Mouse (Mus musculus): ENCODE results near the gene P4ha3. TPM values are rescaled to one million over a fixed set of nuclear protein-coding genes. Genes with fewer than 3 reads are reported as not detected.

Gene P4ha3
- polyA plus RNA-seq, 1 experiment from 2014 or later: 2.7 TPM

DNA sequence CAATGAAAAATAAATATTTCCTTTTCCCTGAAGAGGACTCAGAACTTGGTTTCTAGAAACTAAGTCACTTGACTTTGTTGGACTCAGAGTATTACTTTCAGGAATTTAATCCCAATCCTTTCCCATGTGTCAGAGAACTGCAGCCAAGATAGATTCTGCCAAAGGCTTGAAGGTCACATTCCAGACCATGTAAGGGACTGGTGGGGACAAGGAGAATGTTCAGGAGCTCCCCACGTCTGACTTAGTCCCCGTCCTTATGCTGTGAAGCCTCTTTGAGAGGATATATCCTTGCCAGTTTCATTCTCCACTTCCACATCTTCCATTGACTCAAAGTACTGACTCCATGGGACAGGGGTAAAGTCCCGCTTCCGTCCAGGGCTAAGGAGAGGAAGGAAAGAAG lies 69.7 kb downstream of the P4ha3 start:
- H3K27ac ChIP-seq (replicated peaks): no peak overlapping the region

GRCm38 (mm10) chr7:100356324-100356723 lies 71.0 kb downstream of the P4ha3 start:
- WGBS: 81% methylated on average over 5 of the region's 5 CpGs

More for the DNA sequence above, 69.7 kb downstream of the P4ha3 start:
- ATAC-seq (replicated peaks): no peak
- peaks cover 22% of the 10 kb centered on the region for H3K36me3 ChIP-seq
- no peak overlapping the region for H3K9ac ChIP-seq (replicated peaks)
- H3K27me3 ChIP-seq: no peaks in the 10 kb centered on the region
- no peaks in the 10 kb centered on the region for H3K9me3 ChIP-seq
- 89% methylated on average over 4 of the region's 4 CpGs for WGBS
- H3K4me2 ChIP-seq (replicated peaks): no peak overlapping the region
- H3K4me3 ChIP-seq: no peak overlapping the region
- no peaks in the 10 kb centered on the region for H3K4me1 ChIP-seq

DNA sequence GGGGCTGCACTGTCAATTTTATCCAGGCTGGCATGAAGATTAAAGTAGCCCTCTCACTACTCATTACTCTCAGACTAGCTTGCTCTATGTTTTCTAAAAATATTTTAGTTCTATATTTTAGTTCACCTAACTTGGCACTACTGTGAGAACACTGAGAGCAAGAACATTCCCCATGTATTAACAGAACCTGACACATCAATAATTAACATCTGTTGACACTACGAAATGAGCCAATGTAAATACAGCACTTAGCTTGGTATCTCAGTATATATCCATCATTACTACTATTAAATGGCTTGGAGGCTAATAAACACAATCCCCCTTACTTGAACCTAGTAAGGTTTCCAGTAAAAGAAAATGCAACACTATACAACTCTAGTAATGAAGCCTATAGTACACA lies 71.4 kb downstream of the P4ha3 start:
- no peak overlapping the region for H3K27ac ChIP-seq (replicated peaks)
- WGBS: 91% methylated on average over 1 of the region's 1 CpGs

More at GRCm38 (mm10) chr7:100356324-100356723, 71.0 kb downstream of the P4ha3 start:
- Histone ChIP-seq H3K27me3 (no peaks in the 10 kb centered on the region), H3K9ac (replicated peaks) (no peak overlapping the region), H3K4me1 (no peaks in the 10 kb centered on the region), H3K9me3 (no peaks in the 10 kb centered on the region), H3K27ac (replicated peaks) (no peak overlapping the region), H3K36me3 (peaks cover 22% of the 10 kb centered on the region), H3K4me3 (no peak overlapping the region), H3K4me2 (replicated peaks) (no peak overlapping the region)
- no peak for ATAC-seq (replicated peaks)

DNA sequence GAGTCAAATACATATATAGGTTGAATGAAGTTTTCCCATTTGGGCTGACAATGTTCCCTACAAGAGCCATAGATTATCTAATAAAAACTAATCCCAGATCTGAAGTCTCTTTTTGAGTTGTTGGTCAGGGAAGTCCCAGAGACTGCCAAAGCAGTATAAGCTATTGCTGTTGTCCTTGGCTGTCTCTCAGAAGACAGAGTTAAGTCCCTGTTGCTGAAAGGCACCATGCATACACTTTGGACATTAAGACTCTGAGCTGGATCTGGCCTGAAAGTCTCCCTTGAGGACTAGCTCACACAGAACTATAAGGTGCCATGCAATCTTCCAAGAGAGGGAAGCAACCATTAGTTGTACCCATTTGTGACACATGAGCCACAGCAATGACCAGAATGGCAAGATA lies 72.5 kb downstream of the P4ha3 start:
- no peaks in the 10 kb centered on the region for H3K9me3 ChIP-seq
- no peaks in the 10 kb centered on the region for H3K4me1 ChIP-seq
- H3K9ac ChIP-seq (replicated peaks): no peak overlapping the region
- no peak for ATAC-seq (replicated peaks)
- H3K27ac ChIP-seq (replicated peaks): no peak overlapping the region
- H3K4me3 ChIP-seq: no peak overlapping the region
- no peaks in the 10 kb centered on the region for H3K27me3 ChIP-seq
- H3K4me2 ChIP-seq (replicated peaks): no peak overlapping the region
- peaks cover 10% of the 10 kb centered on the region for H3K36me3 ChIP-seq

More for the DNA sequence above, 71.4 kb downstream of the P4ha3 start:
- H3K9ac ChIP-seq (replicated peaks): no peak overlapping the region
- H3K36me3 ChIP-seq: peaks cover 18% of the 10 kb centered on the region
- no peaks in the 10 kb centered on the region for H3K4me1 ChIP-seq
- no peak for ATAC-seq (replicated peaks)
- H3K4me2 ChIP-seq (replicated peaks): no peak overlapping the region
- H3K4me3 ChIP-seq: no peak overlapping the region
- H3K9me3 ChIP-seq: no peaks in the 10 kb centered on the region
- no peaks in the 10 kb centered on the region for H3K27me3 ChIP-seq

DNA sequence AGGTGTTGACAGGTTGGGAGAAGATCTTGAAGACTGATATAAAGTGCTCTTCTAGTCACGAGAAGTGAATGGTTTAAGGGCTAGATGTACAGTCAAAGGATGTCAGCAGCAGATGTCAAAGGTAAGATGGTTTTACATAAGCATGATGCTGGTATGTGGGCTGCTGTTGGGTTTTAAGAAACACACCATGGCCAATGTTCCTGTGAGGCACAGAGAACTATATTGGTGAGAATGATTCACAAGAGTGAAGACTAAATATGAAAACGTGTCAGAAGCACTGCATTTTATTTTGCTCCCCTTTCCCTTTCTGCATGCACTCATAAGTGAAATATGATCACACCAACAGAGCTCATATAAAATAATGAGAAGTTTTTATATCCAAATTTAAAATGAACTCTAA lies 77.8 kb downstream of the P4ha3 start:
- no peaks in the 10 kb centered on the region for H3K36me3 ChIP-seq
- no peaks in the 10 kb centered on the region for H3K27me3 ChIP-seq
- H3K27ac ChIP-seq (replicated peaks): no peak overlapping the region
- H3K4me3 ChIP-seq: no peak overlapping the region
- WGBS: 87% methylated on average over 2 of the region's 2 CpGs
- no peak for ATAC-seq (replicated peaks)
- 0 out of 2 replicates have a peak, but pooled peaks cover 3% of the 10 kb centered on the region for H3K4me1 ChIP-seq
- H3K9me3 ChIP-seq: no peaks in the 10 kb centered on the region
- no peak overlapping the region for H3K9ac ChIP-seq (replicated peaks)
- no peak overlapping the region for H3K4me2 ChIP-seq (replicated peaks)

- no peak overlapping the region for H3K4me2 ChIP-seq (replicated peaks)
- no peak overlapping the region for H3K9ac ChIP-seq (replicated peaks)
- H3K4me1 ChIP-seq: peaks cover 15% of the 10 kb centered on the region
- no peak overlapping the region for H3K4me3 ChIP-seq
- no peaks in the 10 kb centered on the region for H3K27me3 ChIP-seq
- no peaks in the 10 kb centered on the region for H3K36me3 ChIP-seq
- no peak overlapping the region for H3K27ac ChIP-seq (replicated peaks)
- ATAC-seq (replicated peaks): no peak
- no peaks in the 10 kb centered on the region for H3K9me3 ChIP-seq
- WGBS: 50% methylated on average over 6 of the region's 6 CpGs
These were observed 79.6 kb downstream of the P4ha3 start for GRCm38 (mm10) chr7:100364888-100365287.

Other genes with a start within 250 kb of the P4ha3 start
- gene Pold3, start 164.0 kb upstream of the P4ha3 start, polyA plus RNA-seq (2015; fragmentation: Nextera tagmentation; extraction: Ambion mirVana): 54.5 and 54.9 TPM in 2 replicates
- gene Lipt2, start 126.2 kb upstream of the P4ha3 start, polyA plus RNA-seq (2015; fragmentation: Nextera tagmentation; extraction: Ambion mirVana): 17.8 and 21.4 TPM in 2 replicates
- gene Kcne3, start 109.0 kb upstream of the P4ha3 start, polyA plus RNA-seq (2015; fragmentation: Nextera tagmentation; extraction: Ambion mirVana): 0.66 and 1.0 TPM in 2 replicates
- gene Pgm2l1, start 58.1 kb upstream of the P4ha3 start, polyA plus RNA-seq (2015; fragmentation: Nextera tagmentation; extraction: Ambion mirVana): 13.5 and 14.5 TPM in 2 replicates
- gene C2cd3, start 86.7 kb downstream of the P4ha3 start, polyA plus RNA-seq (2015; fragmentation: Nextera tagmentation; extraction: Ambion mirVana): 28.8 and 29.7 TPM in 2 replicates
- gene Ppme1, start 86.8 kb downstream of the P4ha3 start, polyA plus RNA-seq (2015; fragmentation: Nextera tagmentation; extraction: Ambion mirVana): 145 and 155 TPM in 2 replicates
- not detected in 2 replicates for gene Ucp3, start 187.5 kb downstream of the P4ha3 start, polyA plus RNA-seq (2015; fragmentation: Nextera tagmentation; extraction: Ambion mirVana)
- gene Ucp2, start 207.8 kb downstream of the P4ha3 start, polyA plus RNA-seq (2015; fragmentation: Nextera tagmentation; extraction: Ambion mirVana): 47.4 and 48.4 TPM in 2 replicates
- gene Dnajb13, start 229.4 kb downstream of the P4ha3 start, polyA plus RNA-seq (2015; fragmentation: Nextera tagmentation; extraction: Ambion mirVana): 2.6 and 4.9 TPM in 2 replicates

Data from forebrain, embryonic 15.5 days (tissue).